Mouse (Mus musculus) testis, adult 2 months (tissue): ENCODE measurements around the gene Ano10. TPM values are rescaled to one million over a fixed set of nuclear protein-coding genes. Genes with fewer than 3 reads are reported as not detected.
A peak's percentile ranks its signal among the peaks of the same experiment; 100 is the strongest.

Source experiments
- H3K27ac ChIP-seq: fragments of 200-500 bp; 2 replicates; pipeline ENCODE4 v1.5.1; 2012; ENCODE audit warnings: low read depth, low read length; ENCODE audit not compliant: control insufficient read depth, insufficient read depth
- H3K27me3 ChIP-seq: fragments of 200-500 bp; 2 replicates; pipeline ENCODE4 v1.6.1; 2012; ENCODE audit warnings: mild to moderate bottlenecking, low read length, moderate library complexity; ENCODE audit not compliant: control insufficient read depth, insufficient read depth
- H3K36me3 ChIP-seq: fragments of 200-500 bp; 2 replicates; pipeline ENCODE4 v1.6.1; 2012; ENCODE audit warnings: mild to moderate bottlenecking, low read length; ENCODE audit not compliant: control insufficient read depth, insufficient read depth
- H3K4me1 ChIP-seq: fragments of 200-500 bp; 2 replicates; pipeline ENCODE4 v1.6.1; 2012; ENCODE audit warnings: low read length; ENCODE audit not compliant: control insufficient read depth, insufficient read depth
- H3K4me3 ChIP-seq: fragments of 200-500 bp; 2 replicates; pipeline ENCODE4 v1.5.1; 2012; ENCODE audit warnings: low read depth, mild to moderate bottlenecking, low read length, moderate library complexity, mixed read lengths; ENCODE audit not compliant: control insufficient read depth
- CTCF ChIP-seq: fragments of 200-500 bp; IDR thresholded peaks from 2 replicates; pipeline ENCODE4 v1.5.1; 2012; ENCODE audit warnings: low read depth, mild to moderate bottlenecking, inconsistent platforms, low read length, moderate library complexity; ENCODE audit not compliant: control insufficient read depth, insufficient read depth, insufficient replicate concordance
- POLR2A ChIP-seq: fragments of 200-500 bp; IDR thresholded peaks from 2 replicates; pipeline ENCODE4 v1.6.1; 2012; ENCODE audit warnings: low read depth, mild to moderate bottlenecking, inconsistent platforms, low read length, moderate library complexity; ENCODE audit not compliant: control insufficient read depth
- polyA plus RNA-seq: library from polyadenylated mRNA; depleted of rRNA; stranded (reverse); fragments of >200 nt; gene quantifications from 2 replicates; pipeline ENCODE4 v1.2.3, GENCODE M21; 2012

Gene Ano10
- polyA plus RNA-seq, 1 experiment, result 53.8 TPM

DNA sequence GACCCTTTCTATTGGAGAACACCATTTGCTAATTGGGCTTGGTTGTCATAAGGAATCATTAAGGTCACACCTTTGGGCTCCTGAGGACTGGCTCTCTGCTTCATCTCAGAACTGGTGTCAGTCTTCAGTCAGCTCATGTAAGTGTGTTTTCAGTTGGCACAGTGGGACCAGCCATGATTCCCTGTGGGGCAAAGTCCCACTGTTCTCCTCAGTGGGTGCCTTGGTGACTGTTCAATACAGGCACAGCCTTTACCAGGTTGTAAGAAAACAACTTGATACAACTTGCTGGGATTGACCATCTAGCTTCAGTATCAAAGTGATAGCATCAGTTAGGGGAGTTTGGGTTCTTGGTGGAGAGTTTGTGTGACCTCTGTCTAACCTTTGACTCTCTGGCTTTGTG, 148.5 kb downstream of the Ano10 start:
- Histone ChIP-seq H3K4me1 (no peaks in the 10 kb centered on the region; the same call in 1 of the 2 replicates), H3K4me3 (no peak overlapping the region), H3K27me3 (no peaks in the 10 kb centered on the region), H3K27ac (no peak overlapping the region), H3K36me3 (no peaks in the 10 kb centered on the region; the same call in 1 of the 2 replicates)
- TF ChIP-seq CTCF (no peak), POLR2A (no peak)

DNA sequence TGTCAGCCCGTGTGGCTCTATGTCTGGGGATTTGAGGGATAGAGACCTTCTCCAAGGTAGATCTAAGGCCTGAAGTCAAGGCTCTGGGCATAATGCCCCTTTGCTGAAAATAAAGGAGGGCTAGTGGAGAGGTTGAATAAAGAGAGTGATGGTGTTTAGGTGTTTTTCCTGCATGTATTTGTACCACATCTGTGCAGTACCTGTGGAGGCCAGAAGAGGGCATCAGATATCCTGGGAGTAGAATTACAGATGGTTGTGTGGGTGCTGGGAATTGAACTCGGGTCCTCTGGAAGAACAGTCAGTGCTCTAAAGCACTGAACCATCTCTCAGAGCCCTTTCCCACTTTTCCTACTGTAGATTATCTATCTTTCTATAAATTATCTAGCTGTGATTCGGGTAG, 149.4 kb downstream of the Ano10 start:
- H3K4me3 ChIP-seq, result no peak overlapping the region
- H3K36me3 ChIP-seq, result no peaks in the 10 kb centered on the region; the same call in 1 of the 2 replicates
- TF ChIP-seq POLR2A (no peak), CTCF (no peak)
- H3K4me1 ChIP-seq, result no peaks in the 10 kb centered on the region; the same call in 1 of the 2 replicates
- no peak overlapping the region for H3K27ac ChIP-seq
- no peaks in the 10 kb centered on the region for H3K27me3 ChIP-seq

- H3K27ac ChIP-seq, result no peak overlapping the region
- no peak for TF ChIP-seq CTCF
- no peak for TF ChIP-seq POLR2A
- peaks cover 2% of the 10 kb centered on the region for H3K36me3 ChIP-seq
- H3K4me1 ChIP-seq, result no peaks in the 10 kb centered on the region; the same call in 1 of the 2 replicates
- H3K27me3 ChIP-seq, result no peaks in the 10 kb centered on the region
- H3K4me3 ChIP-seq, result no peak overlapping the region
Measured at GRCm38 (mm10) chr9:122143219-122143618, 151.0 kb downstream of the Ano10 start.

DNA sequence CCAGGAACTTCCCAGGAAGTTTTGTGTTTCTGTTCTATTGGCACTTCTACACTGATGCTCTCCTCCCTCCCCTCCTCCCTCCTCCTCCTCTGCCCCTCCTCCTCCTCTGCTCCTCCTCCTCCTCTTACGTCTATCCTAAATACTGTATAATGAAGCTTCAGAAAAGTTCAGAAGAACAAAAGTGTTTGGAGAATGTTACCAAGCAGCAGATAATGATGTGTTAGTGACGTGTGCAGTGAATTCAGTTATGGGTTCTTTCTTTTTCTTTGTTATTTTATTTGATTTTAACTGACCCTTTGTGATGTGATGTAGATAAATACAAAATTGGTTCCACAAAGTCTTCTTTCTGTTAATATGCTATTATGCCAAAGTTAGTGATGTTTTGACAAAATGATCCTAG, 155.0 kb downstream of the Ano10 start:
- peaks cover 4% of the 10 kb centered on the region for H3K36me3 ChIP-seq
- H3K4me3 ChIP-seq, result peak overlapping the region; percentile 53; the same call in 1 of the 2 replicates
- H3K4me1 ChIP-seq, result no peaks in the 10 kb centered on the region
- H3K27ac ChIP-seq, result no peak overlapping the region
- no peaks in the 10 kb centered on the region for H3K27me3 ChIP-seq
- no peak for TF ChIP-seq POLR2A
- no peak for TF ChIP-seq CTCF

DNA sequence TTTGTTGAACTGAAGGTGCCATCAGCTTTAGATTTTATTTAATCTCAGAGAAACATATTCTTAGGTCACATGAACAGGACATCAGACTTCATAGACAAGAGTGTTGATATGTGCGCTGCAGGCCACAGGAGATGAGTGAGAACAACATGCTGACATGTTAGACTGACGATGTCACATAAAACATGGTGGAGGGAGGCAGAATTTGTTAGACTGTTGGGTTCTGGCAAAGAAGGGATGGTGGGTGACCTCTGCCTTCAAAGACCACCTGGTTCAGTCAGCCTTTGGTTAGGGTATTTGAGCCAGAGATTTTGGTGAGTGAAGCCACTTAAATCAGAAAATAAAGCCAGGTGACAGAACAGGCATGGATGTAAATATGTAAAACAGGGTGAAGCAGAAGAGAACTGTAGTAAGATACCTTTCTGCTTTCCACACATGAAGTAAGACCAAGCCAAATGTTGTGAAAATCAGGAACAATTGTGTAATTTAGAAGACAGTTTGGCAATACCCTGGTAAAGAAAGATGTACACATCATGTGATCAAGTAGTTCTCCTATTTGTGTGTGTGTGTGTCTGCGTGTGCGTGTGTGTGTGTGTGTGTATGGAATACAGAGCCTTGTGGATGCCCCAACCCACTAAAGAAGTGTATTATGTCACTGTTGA, 155.7 kb downstream of the Ano10 start:
- Histone ChIP-seq H3K4me1 (no peaks in the 10 kb centered on the region), H3K4me3 (peak overlapping the region; percentile 62), H3K36me3 (peaks cover 4% of the 10 kb centered on the region), H3K27me3 (no peaks in the 10 kb centered on the region), H3K27ac (no peak overlapping the region)
- TF ChIP-seq CTCF (no peak), POLR2A (no peak)

- TF ChIP-seq POLR2A (no peak), CTCF (no peak)
- Histone ChIP-seq H3K36me3 (peaks cover 4% of the 10 kb centered on the region), H3K4me3 (peak overlapping the region; percentile 62), H3K4me1 (no peaks in the 10 kb centered on the region), H3K27me3 (no peaks in the 10 kb centered on the region), H3K27ac (no peak overlapping the region)
Measured at GRCm38 (mm10) chr9:122137960-122138359, 156.3 kb downstream of the Ano10 start.

GRCm38 (mm10) chr9:122135885-122136170, 158.4 kb downstream of the Ano10 start:
- Histone ChIP-seq H3K27me3 (no peaks in the 10 kb centered on the region), H3K4me3 (peak overlapping the region; percentile 70), H3K27ac (no peak overlapping the region), H3K36me3 (peaks cover 4% of the 10 kb centered on the region), H3K4me1 (no peaks in the 10 kb centered on the region)
- TF ChIP-seq POLR2A, result no peak
- no peak for TF ChIP-seq CTCF

GRCm38 (mm10) chr9:122135095-122135884, 158.9 kb downstream of the Ano10 start:
- Histone ChIP-seq H3K4me3 (peak overlapping the region; percentile 70), H3K36me3 (peaks cover 4% of the 10 kb centered on the region), H3K4me1 (no peaks in the 10 kb centered on the region), H3K27me3 (no peaks in the 10 kb centered on the region), H3K27ac (no peak overlapping the region)
- TF ChIP-seq CTCF (no peak), POLR2A (no peak)
